Mouse (Mus musculus): ENCODE results near the gene Vps37c. TPM values are rescaled to one million over a fixed set of nuclear protein-coding genes. Genes with fewer than 3 reads are reported as not detected.

Vps37c gene
- polyA plus RNA-seq, 1 experiment from 2014 or later = 36.1 TPM

GRCm38 (mm10) chr19:10740641-10741440 lies 52.3 kb downstream of the Vps37c start:
- Histone ChIP-seq H3K4me3 (no peak overlapping the region), H3K9me3 (no peaks in the 10 kb centered on the region), H3K27ac (no peak overlapping the region), H3K27me3 (ENCODE audit: poor library complexity, severe bottlenecking) (no peaks in the 10 kb centered on the region), H3K36me3 (replicated peaks) (no peaks in the 10 kb centered on the region), H3K4me1 (peaks cover 7% of the 10 kb centered on the region; the same call in 1 of the 2 replicates)
- no peak for DNase-seq (ENCODE audit: extremely low spot score, low spot score)
- WGBS = 40% methylated on average over 11 of the region's 11 CpGs

GRCm38 (mm10) chr19:10742145-10742544 lies 53.6 kb downstream of the Vps37c start:
- no peak overlapping the region for H3K27ac ChIP-seq
- peaks cover 7% of the 10 kb centered on the region; the same call in 1 of the 2 replicates for H3K4me1 ChIP-seq
- no peaks in the 10 kb centered on the region for H3K27me3 ChIP-seq (ENCODE audit: poor library complexity, severe bottlenecking)
- H3K9me3 ChIP-seq = no peaks in the 10 kb centered on the region
- H3K36me3 ChIP-seq (replicated peaks) = no peaks in the 10 kb centered on the region
- no peak overlapping the region for H3K4me3 ChIP-seq
- WGBS = 81% methylated on average over 6 of the region's 6 CpGs
- DNase-seq (ENCODE audit: extremely low spot score, low spot score) = no peak

- WGBS = 77% methylated on average over 3 of the region's 3 CpGs
- Histone ChIP-seq H3K4me3 (no peak overlapping the region), H3K36me3 (replicated peaks) (no peaks in the 10 kb centered on the region), H3K9me3 (no peaks in the 10 kb centered on the region), H3K4me1 (peaks cover 7% of the 10 kb centered on the region; the same call in 1 of the 2 replicates), H3K27ac (no peak overlapping the region), H3K27me3 (ENCODE audit: poor library complexity, severe bottlenecking) (no peaks in the 10 kb centered on the region)
- DNase-seq (ENCODE audit: extremely low spot score, low spot score) = no peak
Measured at GRCm38 (mm10) chr19:10742565-10742964, 54.0 kb downstream of the Vps37c start.

GRCm38 (mm10) chr19:10747182-10747581 lies 58.6 kb downstream of the Vps37c start:
- Histone ChIP-seq H3K9me3 (no peaks in the 10 kb centered on the region), H3K4me3 (no peak overlapping the region), H3K27me3 (ENCODE audit: poor library complexity, severe bottlenecking) (no peaks in the 10 kb centered on the region), H3K4me1 (peaks cover 9% of the 10 kb centered on the region), H3K27ac (no peak overlapping the region), H3K36me3 (replicated peaks) (no peaks in the 10 kb centered on the region)
- WGBS = 89% methylated on average over 7 of the region's 7 CpGs
- DNase-seq (ENCODE audit: extremely low spot score, low spot score) = no peak

GRCm38 (mm10) chr19:10747718-10748117 lies 59.2 kb downstream of the Vps37c start:
- DNase-seq (ENCODE audit: extremely low spot score, low spot score) = no peak
- H3K4me3 ChIP-seq = no peak overlapping the region
- 88% methylated on average over 6 of the region's 6 CpGs for WGBS
- no peaks in the 10 kb centered on the region for H3K27me3 ChIP-seq (ENCODE audit: poor library complexity, severe bottlenecking)
- H3K36me3 ChIP-seq (replicated peaks) = no peaks in the 10 kb centered on the region
- H3K9me3 ChIP-seq = no peaks in the 10 kb centered on the region
- H3K4me1 ChIP-seq = peaks cover 9% of the 10 kb centered on the region
- no peak overlapping the region for H3K27ac ChIP-seq

GRCm38 (mm10) chr19:10748401-10749102 lies 60.0 kb downstream of the Vps37c start:
- whole genome bisulfite sequencing = 63% methylated on average over 11 of the region's 11 CpGs
- DNase-seq (ENCODE audit: extremely low spot score, low spot score) = no peak
- no peaks in the 10 kb centered on the region for H3K27me3 ChIP-seq (ENCODE audit: poor library complexity, severe bottlenecking)
- H3K27ac ChIP-seq = peak overlapping the region; percentile 48
- H3K4me3 ChIP-seq = no peak overlapping the region
- no peaks in the 10 kb centered on the region for H3K9me3 ChIP-seq
- peaks cover 9% of the 10 kb centered on the region for H3K4me1 ChIP-seq
- no peaks in the 10 kb centered on the region for H3K36me3 ChIP-seq (replicated peaks)

- WGBS = 90% methylated on average over 6 of the region's 6 CpGs
- no peak overlapping the region for H3K27ac ChIP-seq
- no peaks in the 10 kb centered on the region for H3K9me3 ChIP-seq
- no peaks in the 10 kb centered on the region for H3K27me3 ChIP-seq (ENCODE audit: poor library complexity, severe bottlenecking)
- peaks cover 9% of the 10 kb centered on the region for H3K4me1 ChIP-seq
- H3K4me3 ChIP-seq = no peak overlapping the region
- H3K36me3 ChIP-seq (replicated peaks) = no peaks in the 10 kb centered on the region
- no peak for DNase-seq (ENCODE audit: extremely low spot score, low spot score)
Measured at GRCm38 (mm10) chr19:10749295-10749694, 60.8 kb downstream of the Vps37c start.

- H3K9me3 ChIP-seq = no peaks in the 10 kb centered on the region
- no peak overlapping the region for H3K27ac ChIP-seq
- H3K4me3 ChIP-seq = no peak overlapping the region
- no peaks in the 10 kb centered on the region for H3K27me3 ChIP-seq (ENCODE audit: poor library complexity, severe bottlenecking)
- WGBS = 88% methylated on average over 6 of the region's 6 CpGs
- H3K36me3 ChIP-seq (replicated peaks) = no peaks in the 10 kb centered on the region
- no peak for DNase-seq (ENCODE audit: extremely low spot score, low spot score)
- peaks cover 9% of the 10 kb centered on the region for H3K4me1 ChIP-seq
Measured at GRCm38 (mm10) chr19:10750161-10750560, 61.6 kb downstream of the Vps37c start.

- no peak overlapping the region for H3K4me3 ChIP-seq
- peaks cover 9% of the 10 kb centered on the region for H3K4me1 ChIP-seq
- no peak for DNase-seq (ENCODE audit: extremely low spot score, low spot score)
- no peaks in the 10 kb centered on the region for H3K27me3 ChIP-seq (ENCODE audit: poor library complexity, severe bottlenecking)
- H3K27ac ChIP-seq = no peak overlapping the region
- 91% methylated on average over 1 of the region's 1 CpGs for WGBS
- no peaks in the 10 kb centered on the region for H3K36me3 ChIP-seq (replicated peaks)
- H3K9me3 ChIP-seq = no peaks in the 10 kb centered on the region
Measured at GRCm38 (mm10) chr19:10751607-10752006, 63.1 kb downstream of the Vps37c start.

GRCm38 (mm10) chr19:10752106-10752505 lies 63.6 kb downstream of the Vps37c start:
- Histone ChIP-seq H3K36me3 (replicated peaks) (no peaks in the 10 kb centered on the region), H3K9me3 (no peaks in the 10 kb centered on the region), H3K4me1 (peaks cover 9% of the 10 kb centered on the region), H3K27me3 (ENCODE audit: poor library complexity, severe bottlenecking) (no peaks in the 10 kb centered on the region), H3K4me3 (no peak overlapping the region), H3K27ac (no peak overlapping the region)
- no peak for DNase-seq (ENCODE audit: extremely low spot score, low spot score)
- WGBS = 90% methylated on average over 6 of the region's 6 CpGs

- H3K9me3 ChIP-seq = no peaks in the 10 kb centered on the region
- no peak for DNase-seq (ENCODE audit: extremely low spot score, low spot score)
- H3K27me3 ChIP-seq (ENCODE audit: poor library complexity, severe bottlenecking) = no peaks in the 10 kb centered on the region
- 94% methylated on average over 5 of the region's 5 CpGs for WGBS
- H3K4me3 ChIP-seq = no peak overlapping the region
- no peaks in the 10 kb centered on the region for H3K36me3 ChIP-seq (replicated peaks)
- peaks cover 9% of the 10 kb centered on the region for H3K4me1 ChIP-seq
- H3K27ac ChIP-seq = no peak overlapping the region
Measured at GRCm38 (mm10) chr19:10752646-10753045, 64.1 kb downstream of the Vps37c start.

- Histone ChIP-seq H3K4me3 (no peak overlapping the region), H3K27ac (no peak overlapping the region), H3K4me1 (no peaks in the 10 kb centered on the region; the same call in 1 of the 2 replicates), H3K9me3 (no peaks in the 10 kb centered on the region), H3K36me3 (replicated peaks) (no peaks in the 10 kb centered on the region), H3K27me3 (ENCODE audit: poor library complexity, severe bottlenecking) (no peaks in the 10 kb centered on the region)
- no peak for DNase-seq (ENCODE audit: extremely low spot score, low spot score)
Measured at GRCm38 (mm10) chr19:10757125-10757524, 68.6 kb downstream of the Vps37c start.

- 90% methylated on average over 2 of the region's 2 CpGs for WGBS
- Histone ChIP-seq H3K4me3 (no peak overlapping the region), H3K27ac (no peak overlapping the region), H3K9me3 (no peaks in the 10 kb centered on the region), H3K27me3 (ENCODE audit: poor library complexity, severe bottlenecking) (no peaks in the 10 kb centered on the region), H3K4me1 (no peaks in the 10 kb centered on the region; the same call in 1 of the 2 replicates), H3K36me3 (replicated peaks) (no peaks in the 10 kb centered on the region)
- no peak for DNase-seq (ENCODE audit: extremely low spot score, low spot score)
Measured at GRCm38 (mm10) chr19:10757526-10757925, 69.0 kb downstream of the Vps37c start.
